Mouse (Mus musculus) stomach, embryonic 15.5 days (tissue): ENCODE results near the gene Hoxc5. TPM values are rescaled to one million over a fixed set of nuclear protein-coding genes. Genes with fewer than 3 reads are reported as not detected.
A peak's percentile ranks its signal among the peaks of the same experiment; 100 is the strongest.

Source experiments
- ATAC-seq: fragments of 200-750 bp; cut with Nextera tagmentation; 2 replicates; pipeline ENCODE4 v1.8.0; 2017; ENCODE audit warnings: low read depth, moderate number of reproducible peaks, moderate TSS enrichment; ENCODE audit not compliant: insufficient read depth, low FRiP score
- H3K27ac ChIP-seq: fragments of 300-500 bp; sonication (generic); 2 replicates; pipeline ENCODE4 v1.5.1; 2015; ENCODE audit warnings: mild to moderate bottlenecking, inconsistent platforms
- H3K27me3 ChIP-seq: fragments of 300-500 bp; sonication (generic); replicated peaks from 2 replicates; pipeline ENCODE4 v1.6.1; 2015; ENCODE audit warnings: inconsistent platforms
- H3K36me3 ChIP-seq: fragments of 300-500 bp; sonication (generic); 2 replicates; pipeline ENCODE4 v1.6.1; 2015; ENCODE audit warnings: inconsistent platforms
- H3K4me1 ChIP-seq: fragments of 300-500 bp; sonication (generic); 2 replicates; pipeline ENCODE4 v1.6.1; 2015; ENCODE audit warnings: inconsistent platforms
- H3K4me2 ChIP-seq: fragments of 300-500 bp; sonication (generic); 2 replicates; pipeline ENCODE4 v1.6.1; 2015; ENCODE audit warnings: mild to moderate bottlenecking, inconsistent platforms
- H3K4me3 ChIP-seq: fragments of 300-500 bp; sonication (generic); replicated peaks from 2 replicates; pipeline ENCODE4 v1.5.1; 2015; ENCODE audit warnings: inconsistent platforms
- H3K9ac ChIP-seq: fragments of 300-500 bp; sonication (generic); 2 replicates; pipeline ENCODE4 v1.6.1; 2015; ENCODE audit warnings: inconsistent platforms
- H3K9me3 ChIP-seq: fragments of 300-500 bp; sonication (generic); 2 replicates; pipeline ENCODE4 v1.6.1; 2016; ENCODE audit warnings: inconsistent platforms
- WGBS: fragments of 180-500 bp; shearing (Covaris S2); methylation state at CpG from one replicate; pipeline ENCODE4 v1.1.7; 2015; 5-methylcytosine and 5-hydroxymethylcytosine counted together
- microRNA counts: library from miRNA; unstranded; fragments of <30 nt; microRNA quantifications from one replicate; lab custom pipeline; 2016
- microRNA-seq: library from miRNA; unstranded; fragments of <30 nt; microRNA quantifications from one replicate; pipeline ENCODE4, GENCODE M21; 2016
- polyA plus RNA-seq: library from polyadenylated mRNA; unstranded; fragments of >200 nt; fragmentation: Nextera tagmentation; extraction: Ambion mirVana; gene quantifications from 2 replicates; pipeline ENCODE4 v1.2.1, GENCODE M21; 2015

The Hoxc5 gene
- polyA plus RNA-seq, 1 experiment from 2014 or later, result 16.2 TPM

- peak overlapping the region; percentile 1; the same call in 1 of the 2 replicates for H3K9ac ChIP-seq
- H3K9me3 ChIP-seq, result no peaks in the 10 kb centered on the region
- H3K4me1 ChIP-seq, result peaks cover 13% of the 10 kb centered on the region; the same call in 1 of the 2 replicates
- ATAC-seq, result peak; percentile 59; the same call in 1 of the 2 replicates
- peak overlapping the region; percentile 92 for H3K27ac ChIP-seq
- WGBS, result 6% methylated on average over 36 of the region's 36 CpGs
- 0 out of 2 replicates have a peak, but pooled peaks cover 2% of the 10 kb centered on the region for H3K27me3 ChIP-seq
- H3K36me3 ChIP-seq, result no peaks in the 10 kb centered on the region
- peak overlapping the region; percentile 34 for H3K4me3 ChIP-seq
- H3K4me2 ChIP-seq, result peak overlapping the region; percentile 51
Observed at GRCm38 (mm10) chr15:103060341-103061130, 93.3 kb downstream of the Hoxc5 start.

GRCm38 (mm10) chr15:103061131-103061825, 94.0 kb downstream of the Hoxc5 start:
- Histone ChIP-seq H3K27ac (peak overlapping the region; percentile 92), H3K4me2 (peak overlapping the region; percentile 51), H3K36me3 (no peaks in the 10 kb centered on the region), H3K4me3 (peak overlapping the region; percentile 34), H3K27me3 (0 out of 2 replicates have a peak, but pooled peaks cover 2% of the 10 kb centered on the region), H3K9me3 (no peaks in the 10 kb centered on the region), H3K9ac (peak overlapping the region; percentile 1; the same call in 1 of the 2 replicates), H3K4me1 (peaks cover 15% of the 10 kb centered on the region; the same call in 1 of the 2 replicates)
- peak; percentile 36 for ATAC-seq
- WGBS, result 3% methylated on average over 30 of the region's 30 CpGs

- WGBS, result 8% methylated on average over 2 of the region's 2 CpGs
- Histone ChIP-seq H3K4me1 (peaks cover 12% of the 10 kb centered on the region; the same call in 1 of the 2 replicates), H3K4me3 (no peak overlapping the region; the same call in 1 of the 2 replicates), H3K4me2 (peak overlapping the region; percentile 51), H3K27me3 (0 out of 2 replicates have a peak, but pooled peaks cover 2% of the 10 kb centered on the region), H3K9me3 (no peaks in the 10 kb centered on the region), H3K27ac (peak overlapping the region; percentile 92; the same call in 1 of the 2 replicates), H3K9ac (no peak overlapping the region), H3K36me3 (no peaks in the 10 kb centered on the region)
- ATAC-seq, result no peak
Observed at GRCm38 (mm10) chr15:103061988-103062387, 94.7 kb downstream of the Hoxc5 start.

- Histone ChIP-seq H3K9me3 (no peaks in the 10 kb centered on the region), H3K4me3 (no peak overlapping the region), H3K27ac (no peak overlapping the region), H3K27me3 (no peaks in the 10 kb centered on the region; the same call in 1 of the 2 replicates), H3K4me1 (peaks cover 26% of the 10 kb centered on the region), H3K9ac (no peak overlapping the region), H3K36me3 (no peaks in the 10 kb centered on the region), H3K4me2 (no peak overlapping the region)
- WGBS, result 15% methylated on average over 7 of the region's 7 CpGs
- ATAC-seq, result no peak
Observed at GRCm38 (mm10) chr15:103065642-103066041, 98.4 kb downstream of the Hoxc5 start.

MicroRNA genes within 50 kb of the gene (microRNA counts, 519-probe panel; counts per million panel counts)
- microRNA mmu-miR-615-3p (lab: Ali Mortazavi, UCI), result not detected
- not detected for microRNA mmu-miR-615-5p (lab: Ali Mortazavi, UCI)

Small RNAs within 50 kb of the gene (microRNA-seq; reads per million reads assigned to microRNA genes)
- gene Mir196a-2 (24.9 reads per million, percentile 35 among the genes with 10 or more reads in this experiment), gene Mir615 (707 reads per million, percentile 71 among the genes with 10 or more reads in this experiment)

Other genes with a start within 250 kb of the Hoxc5 start
- gene Calcoco1, start 245.3 kb upstream of the Hoxc5 start, polyA plus RNA-seq, result 29.9 and 33.5 TPM in 2 replicates
- gene Hoxc13, start 46.3 kb upstream of the Hoxc5 start, polyA plus RNA-seq, result not detected in 2 replicates
- gene Hoxc12, start 30.7 kb upstream of the Hoxc5 start, polyA plus RNA-seq, result not detected in 2 replicates
- gene Hoxc11, start 13.0 kb upstream of the Hoxc5 start, polyA plus RNA-seq, result 0.14 TPM in 1 of 2 replicates, not detected in the other
- gene Hoxc10, start 647 bp upstream of the Hoxc5 start, polyA plus RNA-seq, result 0.10 and 0.31 TPM in 2 replicates
- gene Hoxc9, start 9.0 kb downstream of the Hoxc5 start, polyA plus RNA-seq, result 0.06 TPM in 1 of 2 replicates, not detected in the other
- gene Hoxc8, start 23.2 kb downstream of the Hoxc5 start, polyA plus RNA-seq, result 1.4 and 1.9 TPM in 2 replicates
- 2.6 and 4.7 TPM in 2 replicates for gene Hoxc6, start 30.8 kb downstream of the Hoxc5 start, polyA plus RNA-seq
- 16.2 and 17.3 TPM in 2 replicates for gene Hoxc4, start 51.5 kb downstream of the Hoxc5 start, polyA plus RNA-seq
- 18.3 and 21.6 TPM in 2 replicates for gene Smug1, start 199.6 kb downstream of the Hoxc5 start, polyA plus RNA-seq